Mouse (Mus musculus) forebrain, embryonic 12.5 days (tissue): ENCODE data around the gene Mbd4. TPM values are rescaled to one million over a fixed set of nuclear protein-coding genes. Genes with fewer than 3 reads are reported as not detected.

Source experiments
- ATAC-seq: fragments of 200-750 bp; cut with Nextera tagmentation; 2 replicates; pipeline ENCODE4 v1.8.0; 2017; ENCODE audit warnings: moderate TSS enrichment; ENCODE audit not compliant: low FRiP score
- H3K27ac ChIP-seq: fragments of 300-500 bp; sonication (generic); 2 replicates; pipeline ENCODE4 v1.5.1; 2016; ENCODE audit warnings: mild to moderate bottlenecking
- H3K27me3 ChIP-seq: fragments of 300-500 bp; sonication (generic); 2 replicates; pipeline ENCODE4 v1.6.1; 2016; ENCODE audit warnings: mild to moderate bottlenecking
- H3K36me3 ChIP-seq: fragments of 300-500 bp; sonication (generic); replicated peaks from 2 replicates; pipeline ENCODE4 v1.6.1; 2016; ENCODE audit warnings: mild to moderate bottlenecking
- H3K4me1 ChIP-seq: fragments of 300-500 bp; sonication (generic); 2 replicates; pipeline ENCODE4 v1.6.1; 2016
- H3K4me2 ChIP-seq: fragments of 300-500 bp; sonication (generic); 2 replicates; pipeline ENCODE4 v1.6.1; 2016; ENCODE audit warnings: mild to moderate bottlenecking, moderate library complexity
- H3K4me3 ChIP-seq: fragments of 300-500 bp; sonication (generic); replicated peaks from 2 replicates; pipeline ENCODE4 v1.5.1; 2016; ENCODE audit warnings: mild to moderate bottlenecking
- H3K9ac ChIP-seq: fragments of 300-500 bp; sonication (generic); 2 replicates; pipeline ENCODE4 v1.6.1; 2016; ENCODE audit warnings: mild to moderate bottlenecking
- H3K9me3 ChIP-seq: fragments of 300-500 bp; sonication (generic); 2 replicates; pipeline ENCODE4 v1.6.1; 2016
- WGBS: fragments of 180-500 bp; shearing (Covaris S2); methylation state at CpG from one replicate; pipeline ENCODE4 v1.1.7; 2016; 5-methylcytosine and 5-hydroxymethylcytosine counted together
- polyA plus RNA-seq: library from polyadenylated mRNA; unstranded; fragments of >200 nt; fragmentation: Nextera tagmentation; extraction: Ambion mirVana; gene quantifications from 2 replicates; pipeline ENCODE4 v1.2.1, GENCODE M21; 2016

Mbd4 gene
- polyA plus RNA-seq, 1 experiment from 2014 or later = 28.7 TPM

GRCm38 (mm10) chr6:115803541-115804382 lies 49.4 kb downstream of the Mbd4 start:
- no peak overlapping the region for H3K9ac ChIP-seq
- WGBS = 45% methylated on average over 16 of the region's 16 CpGs
- H3K4me1 ChIP-seq = peaks cover 23% of the 10 kb centered on the region
- no peak overlapping the region for H3K4me3 ChIP-seq
- peaks cover 83% of the 10 kb centered on the region for H3K36me3 ChIP-seq
- H3K27ac ChIP-seq = no peak overlapping the region
- H3K4me2 ChIP-seq = no peak overlapping the region
- ATAC-seq = peak; percentile 47
- no peaks in the 10 kb centered on the region for H3K9me3 ChIP-seq
- H3K27me3 ChIP-seq = no peaks in the 10 kb centered on the region

GRCm38 (mm10) chr6:115801811-115802210 lies 51.4 kb downstream of the Mbd4 start:
- Histone ChIP-seq H3K4me2 (no peak overlapping the region), H3K4me1 (peaks cover 16% of the 10 kb centered on the region), H3K27me3 (no peaks in the 10 kb centered on the region), H3K36me3 (peaks cover 96% of the 10 kb centered on the region), H3K9me3 (no peaks in the 10 kb centered on the region), H3K27ac (no peak overlapping the region), H3K4me3 (no peak overlapping the region), H3K9ac (no peak overlapping the region)
- no peak for ATAC-seq
- 98% methylated on average over 3 of the region's 3 CpGs for WGBS

DNA sequence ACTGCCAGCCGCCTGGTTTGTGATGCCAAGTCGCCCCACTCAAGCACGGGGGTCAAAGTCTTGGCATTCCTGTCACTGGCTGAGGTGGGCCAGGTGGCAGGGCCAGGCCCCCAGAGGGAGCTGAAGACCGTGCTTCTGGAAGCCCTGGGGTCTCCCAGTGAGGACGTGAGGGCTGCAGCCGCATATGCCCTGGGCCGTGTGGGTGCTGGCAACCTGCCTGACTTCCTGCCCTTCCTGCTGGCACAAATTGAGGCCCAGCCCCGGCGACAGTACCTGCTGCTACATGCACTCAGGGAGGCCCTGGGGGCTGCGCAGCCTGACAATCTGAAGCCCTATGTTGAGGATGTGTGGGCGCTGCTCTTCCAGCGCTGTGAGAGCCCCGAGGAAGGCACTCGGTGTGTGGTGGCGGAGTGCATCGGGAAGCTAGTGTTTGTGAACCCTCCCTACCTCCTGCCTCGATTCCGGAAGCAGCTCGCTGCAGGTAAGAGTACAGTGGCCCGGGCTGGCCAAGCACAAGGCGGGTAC lies 60.4 kb downstream of the Mbd4 start:
- no peaks in the 10 kb centered on the region for H3K27me3 ChIP-seq
- no peak for ATAC-seq
- no peaks in the 10 kb centered on the region for H3K9me3 ChIP-seq
- no peak overlapping the region for H3K4me3 ChIP-seq
- no peak overlapping the region for H3K9ac ChIP-seq
- H3K4me2 ChIP-seq = no peak overlapping the region
- H3K4me1 ChIP-seq = no peaks in the 10 kb centered on the region
- H3K36me3 ChIP-seq = peaks cover 98% of the 10 kb centered on the region
- no peak overlapping the region for H3K27ac ChIP-seq
- 94% methylated on average over 21 of the region's 21 CpGs for WGBS

DNA sequence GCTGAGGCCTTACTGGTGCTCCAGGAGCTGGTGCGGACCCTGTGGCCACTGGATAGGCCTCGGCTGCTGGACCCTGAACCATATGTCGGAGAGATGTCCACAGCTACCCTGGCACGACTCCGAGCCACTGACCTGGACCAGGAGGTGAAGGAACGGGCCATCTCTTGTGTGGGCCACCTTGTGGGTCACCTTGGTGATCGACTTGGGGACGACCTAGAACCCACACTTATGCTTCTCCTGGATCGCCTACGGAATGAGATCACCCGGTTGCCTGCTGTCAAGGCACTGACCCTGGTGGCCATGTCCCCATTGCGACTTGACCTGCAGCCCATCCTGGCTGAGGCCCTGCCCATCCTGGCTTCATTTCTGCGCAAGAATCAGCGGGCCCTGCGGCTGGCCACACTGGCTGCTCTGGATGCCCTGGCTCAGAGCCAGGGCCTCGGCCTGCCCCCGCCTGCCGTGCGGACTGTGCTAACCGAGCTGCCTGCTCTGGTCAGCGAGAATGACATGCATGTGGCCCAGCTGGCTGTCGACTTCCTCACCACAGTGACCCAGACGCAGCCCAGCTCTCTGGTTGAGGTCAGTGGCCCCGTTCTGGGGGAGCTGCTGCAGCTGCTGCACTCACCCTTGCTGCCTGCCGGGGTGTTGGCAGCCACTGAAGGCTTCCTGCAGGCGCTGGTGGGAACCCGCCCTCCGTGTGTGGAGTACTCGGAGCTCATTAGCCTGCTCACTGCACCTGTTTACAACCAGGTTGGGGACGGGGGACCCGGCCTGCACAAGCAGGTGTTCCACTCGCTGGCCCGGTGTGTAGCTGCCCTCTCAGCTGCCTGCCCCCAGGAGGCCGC lies 61.1 kb downstream of the Mbd4 start:
- Histone ChIP-seq H3K4me3 (no peak overlapping the region), H3K4me2 (no peak overlapping the region), H3K27ac (no peak overlapping the region), H3K4me1 (no peaks in the 10 kb centered on the region), H3K9me3 (no peaks in the 10 kb centered on the region), H3K36me3 (peaks cover 98% of the 10 kb centered on the region), H3K27me3 (no peaks in the 10 kb centered on the region), H3K9ac (no peak overlapping the region)
- no peak for ATAC-seq
- WGBS = 92% methylated on average over 34 of the region's 34 CpGs

DNA sequence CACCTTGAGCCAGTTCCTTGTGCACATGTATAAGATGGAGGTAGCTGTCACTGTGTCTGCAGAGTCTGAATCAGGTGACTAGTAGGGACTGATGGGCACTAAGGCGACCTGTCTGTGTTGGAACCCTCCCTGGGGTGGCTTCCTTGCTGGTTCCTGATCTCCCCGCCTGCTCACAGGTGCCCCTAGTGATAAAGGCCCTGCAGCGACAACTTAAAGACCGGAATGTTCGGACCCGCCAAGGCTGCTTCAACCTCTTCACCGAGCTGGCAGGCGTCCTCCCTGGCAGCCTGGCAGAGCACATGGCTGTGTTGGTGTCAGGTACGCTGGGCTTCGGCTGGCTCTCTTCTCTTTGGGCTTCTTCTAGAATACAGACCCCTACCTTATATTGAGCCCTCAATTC lies 62.2 kb downstream of the Mbd4 start:
- no peak for ATAC-seq
- no peak overlapping the region for H3K4me2 ChIP-seq
- H3K27ac ChIP-seq = no peak overlapping the region
- no peak overlapping the region for H3K4me3 ChIP-seq
- no peak overlapping the region for H3K9ac ChIP-seq
- peaks cover 98% of the 10 kb centered on the region for H3K36me3 ChIP-seq
- no peaks in the 10 kb centered on the region for H3K4me1 ChIP-seq
- H3K27me3 ChIP-seq = no peaks in the 10 kb centered on the region
- no peaks in the 10 kb centered on the region for H3K9me3 ChIP-seq
- 83% methylated on average over 10 of the region's 10 CpGs for WGBS

Other genes with a start within 250 kb of the Mbd4 start
- 155 and 156 TPM in 2 replicates for gene Raf1, start 176.7 kb downstream of the Mbd4 start, polyA plus RNA-seq
- 0.87 and 1.1 TPM in 2 replicates for gene Tmem40, start 91.0 kb downstream of the Mbd4 start, polyA plus RNA-seq
- gene Cand2, start 78.8 kb downstream of the Mbd4 start, polyA plus RNA-seq = 40.8 and 43.1 TPM in 2 replicates
- gene Rpl32, start 44.6 kb downstream of the Mbd4 start, polyA plus RNA-seq = 1,718 and 1,828 TPM in 2 replicates
- gene Efcab12, start 15.0 kb downstream of the Mbd4 start, polyA plus RNA-seq = 1.7 and 2.3 TPM in 2 replicates
- 29.9 and 30.5 TPM in 2 replicates for gene Ift122, start 99 bp upstream of the Mbd4 start, polyA plus RNA-seq
- 0.43 TPM in 1 of 2 replicates, not detected in the other for gene Rho, start 78.4 kb upstream of the Mbd4 start, polyA plus RNA-seq
- gene H1foo, start 91.6 kb upstream of the Mbd4 start, polyA plus RNA-seq = not detected in 2 replicates
- gene Plxnd1, start 141.6 kb upstream of the Mbd4 start, polyA plus RNA-seq = 18.8 and 19.2 TPM in 2 replicates